Mouse (Mus musculus) embryo, embryonic 9.5 days (tissue): Measurements from ENCODE around the gene Fignl2.
"Not testable (repeated sequence)": the region's sequence is repeated elsewhere in the genome, so short reads cannot be mapped to it uniquely, and the experiment has no call there.

Experiments
- DNase-seq: peaks from one replicate; pipeline ENCODE4 v3.0.0-alpha.2; 2017; ENCODE audit errors: extremely low spot score

Fignl2 gene

GRCm38 (mm10) chr15:101077813-101078730, at the start of gene Fignl2:
TSS of gene Fignl2 (minus strand) at chr15:101078567.
- peak; percentile 86 for DNase-seq

- no peak for DNase-seq
These were observed 48.6 kb upstream of the Fignl2 start for GRCm38 (mm10) chr15:101126876-101127544.

DNA sequence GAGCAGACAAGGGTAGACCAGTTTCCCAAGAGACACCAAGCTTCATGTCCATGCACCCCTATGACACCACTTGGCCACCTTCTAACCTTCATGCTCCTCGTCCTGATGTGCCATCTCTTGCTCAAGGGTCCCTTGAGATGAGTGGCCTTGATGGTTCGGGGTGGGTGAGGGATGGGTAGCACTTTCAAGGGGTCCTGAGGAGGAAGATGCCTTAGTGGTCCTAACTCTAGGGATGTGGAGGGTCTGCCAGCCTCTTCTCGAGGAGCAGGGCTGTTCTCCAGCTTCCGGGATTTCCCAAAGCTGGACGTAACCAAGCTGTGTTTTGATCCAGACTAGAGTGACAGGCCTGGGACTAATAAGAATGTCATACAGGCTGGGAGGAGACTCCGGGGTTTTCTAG, 47.2 kb upstream of the Fignl2 start:
- no peak for DNase-seq

GRCm38 (mm10) chr15:101123202-101123601, 44.8 kb upstream of the Fignl2 start:
- no peak for DNase-seq

DNA sequence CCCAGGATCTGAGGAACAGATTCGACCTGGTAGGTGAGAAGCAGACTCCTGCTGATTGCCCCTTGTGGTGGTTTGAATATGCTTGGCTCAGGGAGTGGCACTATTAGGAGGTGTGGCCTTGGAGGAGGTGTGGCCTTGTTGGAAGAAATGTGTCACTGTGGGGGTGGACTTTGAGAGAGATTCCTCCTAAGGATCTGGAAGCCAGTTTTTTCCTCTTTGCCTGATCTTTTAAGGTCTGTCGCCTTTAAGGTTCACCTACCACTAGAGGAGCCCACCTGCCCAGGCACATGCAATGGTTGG, 43.9 kb upstream of the Fignl2 start:
- no peak for DNase-seq

- DNase-seq: no peak
These were observed 43.3 kb upstream of the Fignl2 start for GRCm38 (mm10) chr15:101121411-101122289.

- no peak for DNase-seq
These were observed 40.2 kb upstream of the Fignl2 start for GRCm38 (mm10) chr15:101118399-101119125.

GRCm38 (mm10) chr15:101115511-101116110, 37.2 kb upstream of the Fignl2 start, which contains the start of gene Ankrd33:
TSS of gene Ankrd33 (plus strand) at chr15:101115755.
- DNase-seq: no peak

GRCm38 (mm10) chr15:101113778-101114177, 35.4 kb upstream of the Fignl2 start:
- not testable (repeated sequence) for DNase-seq

- DNase-seq: no peak
These were observed 34.8 kb upstream of the Fignl2 start for GRCm38 (mm10) chr15:101113176-101113575.

- DNase-seq: no peak
These were observed 29.7 kb upstream of the Fignl2 start for GRCm38 (mm10) chr15:101107906-101108671.

DNA sequence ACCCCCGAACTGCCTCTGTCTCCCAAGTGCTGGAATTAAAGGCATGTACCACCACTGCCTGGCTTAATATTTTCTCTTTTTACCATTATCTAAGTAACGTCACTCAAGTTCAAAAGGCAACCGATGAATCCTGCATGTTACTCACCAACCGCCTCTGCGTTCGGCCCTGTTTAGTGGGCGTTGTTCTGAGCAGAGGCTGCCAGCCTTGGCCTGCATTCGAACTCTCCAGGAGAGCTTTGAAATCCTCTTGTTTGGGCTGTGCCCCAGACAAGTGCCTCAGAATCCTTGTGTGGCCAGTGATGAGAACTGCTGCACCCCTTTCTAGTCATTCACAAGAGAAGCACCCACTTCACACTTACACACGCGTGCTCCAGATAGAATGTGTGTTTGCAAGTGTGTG, 27.6 kb upstream of the Fignl2 start:
- no peak for DNase-seq

DNA sequence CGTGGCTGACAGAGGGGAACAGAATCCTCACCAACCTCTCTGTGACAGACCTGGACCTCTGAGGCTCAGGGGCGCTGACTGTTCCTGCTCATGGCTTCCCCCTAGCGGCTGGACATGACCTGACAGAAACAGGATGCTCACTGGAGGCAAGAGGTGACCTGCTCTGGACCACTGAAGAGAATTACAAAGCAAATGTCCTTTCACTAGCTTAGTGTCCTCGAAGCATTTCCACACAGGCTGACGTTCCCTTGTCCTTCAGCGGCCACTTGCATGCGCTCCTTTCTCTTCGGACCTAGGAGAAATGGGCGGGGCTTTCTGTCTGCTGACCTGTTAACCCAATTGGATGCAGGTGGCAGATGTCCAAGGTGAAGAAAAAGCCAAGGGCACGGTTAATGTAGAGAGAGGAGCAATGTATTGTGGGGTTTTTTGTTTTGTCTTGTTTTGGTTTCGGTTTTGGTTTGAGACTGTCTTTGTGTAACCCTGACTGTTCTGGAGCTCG, 27.2 kb upstream of the Fignl2 start:
- DNase-seq: peak; percentile 87

- no peak for DNase-seq
These were observed 25.4 kb upstream of the Fignl2 start for GRCm38 (mm10) chr15:101103605-101104304.

- DNase-seq: no peak
These were observed 22.6 kb upstream of the Fignl2 start for GRCm38 (mm10) chr15:101100996-101101395.

DNA sequence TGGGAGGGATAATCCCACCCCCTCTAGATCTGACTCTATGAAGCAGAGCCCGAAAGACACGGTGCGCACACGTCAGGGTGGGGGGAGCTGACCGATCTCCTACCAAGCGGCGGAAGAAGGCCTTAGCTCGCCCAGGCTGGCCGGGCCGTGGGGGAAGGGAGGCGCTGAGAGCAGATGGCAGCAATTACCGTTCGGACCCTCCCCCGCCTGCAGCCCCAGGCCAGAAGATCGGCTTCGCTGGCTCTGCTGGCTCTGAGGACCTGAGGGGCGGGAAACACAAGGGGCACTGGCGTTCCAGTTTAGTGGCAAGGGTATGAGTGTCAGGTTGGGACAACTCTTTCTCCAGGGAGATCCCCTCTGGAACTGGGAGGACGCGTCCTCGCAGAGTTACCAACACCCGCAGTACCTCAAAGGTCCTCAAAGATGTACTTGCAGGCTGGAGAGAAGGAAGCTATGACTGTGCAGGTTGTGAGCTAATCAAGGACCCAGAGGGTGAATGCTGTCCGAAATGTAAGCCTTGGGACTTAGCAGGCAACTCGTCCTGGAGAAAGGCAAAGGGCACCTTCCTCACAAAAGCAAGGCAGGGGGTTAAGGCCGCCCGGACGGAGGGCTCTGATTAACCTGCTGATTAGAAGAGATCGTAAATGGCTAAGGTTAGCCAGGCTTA, 19.8 kb upstream of the Fignl2 start:
- DNase-seq: peak; percentile 93

GRCm38 (mm10) chr15:101095392-101095791, 17.0 kb upstream of the Fignl2 start:
- peak; percentile 63 for DNase-seq

DNA sequence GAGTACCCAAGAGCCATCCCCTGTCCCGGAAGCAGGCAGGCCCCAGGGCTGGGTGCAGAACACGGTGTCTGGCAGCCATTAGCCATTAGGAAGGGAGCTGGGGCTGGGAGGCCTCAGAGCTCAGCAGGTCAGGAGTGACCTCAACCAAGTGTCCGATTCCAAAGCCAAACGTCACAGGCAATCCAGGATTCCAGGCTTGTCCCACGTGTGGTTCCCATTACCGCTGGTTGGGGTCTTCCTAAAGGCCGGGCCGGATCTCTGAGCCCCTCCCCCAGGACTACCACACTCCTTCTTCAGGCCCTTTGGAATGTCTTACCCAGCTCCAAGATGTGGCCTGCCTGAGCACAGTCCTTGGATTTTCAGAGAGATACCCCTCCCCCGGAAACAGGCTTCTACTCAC, 16.6 kb upstream of the Fignl2 start:
- peak; percentile 68 for DNase-seq

GRCm38 (mm10) chr15:101093988-101094387, 15.6 kb upstream of the Fignl2 start:
- no peak for DNase-seq
